Mouse (Mus musculus) heart, embryonic 12.5 days (tissue): ENCODE results near the gene Aqp12. TPM values are rescaled to one million over a fixed set of nuclear protein-coding genes. Genes with fewer than 3 reads are reported as not detected.
"Not testable (repeated sequence)": the region's sequence is repeated elsewhere in the genome, so short reads cannot be mapped to it uniquely, and the experiment has no call there.

Experiments used
- ATAC-seq: fragments of 200-750 bp; cut with Nextera tagmentation; 2 replicates; pipeline ENCODE4 v1.8.0; 2017; ENCODE audit warnings: moderate TSS enrichment, moderate library complexity; ENCODE audit not compliant: insufficient number of reproducible peaks, low FRiP score
- H3K27ac ChIP-seq: fragments of 300-500 bp; sonication (generic); 2 replicates; pipeline ENCODE4 v1.5.1; 2016; ENCODE audit warnings: mild to moderate bottlenecking, moderate library complexity; ENCODE audit not compliant: poor library complexity, severe bottlenecking
- H3K27me3 ChIP-seq: fragments of 300-500 bp; sonication (generic); replicated peaks from 2 replicates; pipeline ENCODE4 v1.6.1; 2016; ENCODE audit warnings: mild to moderate bottlenecking, moderate library complexity
- H3K36me3 ChIP-seq: fragments of 300-500 bp; sonication (generic); 2 replicates; pipeline ENCODE4 v1.6.1; 2016; ENCODE audit warnings: mild to moderate bottlenecking, moderate library complexity
- H3K4me1 ChIP-seq: fragments of 300-500 bp; sonication (generic); replicated peaks from 2 replicates; pipeline ENCODE4 v1.6.1; 2016; ENCODE audit warnings: mild to moderate bottlenecking
- H3K4me2 ChIP-seq: fragments of 300-500 bp; sonication (generic); 2 replicates; pipeline ENCODE4 v1.6.1; 2016; ENCODE audit warnings: mild to moderate bottlenecking, moderate library complexity
- H3K4me3 ChIP-seq: fragments of 300-500 bp; sonication (generic); 2 replicates; pipeline ENCODE4 v1.5.1; 2016; ENCODE audit warnings: mild to moderate bottlenecking
- H3K9ac ChIP-seq: fragments of 300-500 bp; sonication (generic); 2 replicates; pipeline ENCODE4 v1.6.1; 2016; ENCODE audit warnings: mild to moderate bottlenecking, moderate library complexity
- H3K9me3 ChIP-seq: fragments of 300-500 bp; sonication (generic); replicated peaks from 2 replicates; pipeline ENCODE4 v1.6.1; 2016; ENCODE audit warnings: mild to moderate bottlenecking, moderate library complexity
- WGBS: fragments of 180-500 bp; shearing (Covaris S2); methylation state at CpG from one replicate; pipeline ENCODE4 v1.1.7; 2016; 5-methylcytosine and 5-hydroxymethylcytosine counted together
- polyA plus RNA-seq: library from polyadenylated mRNA; unstranded; fragments of >200 nt; fragmentation: Nextera tagmentation; extraction: Ambion mirVana; gene quantifications from 2 replicates; pipeline ENCODE4 v1.2.1, GENCODE M21; 2016

Aqp12 gene
- not detected in 2 replicates for polyA plus RNA-seq

DNA sequence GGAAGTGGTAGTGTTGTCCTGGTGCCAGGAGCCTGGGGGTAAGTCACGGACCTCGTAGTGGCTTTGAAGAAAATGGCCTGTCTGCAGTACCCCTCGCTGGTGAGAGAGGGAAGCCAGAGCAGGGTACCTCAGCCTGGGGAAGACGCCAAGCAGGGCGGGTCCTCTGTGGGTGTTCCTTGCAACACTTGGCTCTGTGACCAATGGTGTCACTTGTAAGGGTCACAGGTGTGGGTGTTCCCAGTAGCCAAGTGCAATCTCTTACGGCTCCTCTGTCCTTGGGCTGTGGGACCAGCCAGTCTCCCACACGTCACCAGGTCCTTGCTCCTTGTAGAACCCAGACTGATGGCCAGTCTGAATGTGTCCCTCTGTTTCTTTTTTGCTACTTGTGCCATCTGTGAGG lies at the start of gene Aqp12:
TSS of gene Aqp12 (plus strand) at position 274 of the 400 bp plus-strand sequence.
- H3K27me3 ChIP-seq, result peaks cover 8% of the 10 kb centered on the region; the same call in 1 of the 2 replicates
- H3K9me3 ChIP-seq, result peaks cover 12% of the 10 kb centered on the region
- H3K4me2 ChIP-seq, result no peak within 1 kb of the TSS
- no peaks in the 10 kb centered on the region for H3K36me3 ChIP-seq
- whole genome bisulfite sequencing, result 64% methylated on average over 7 of the region's 7 CpGs
- H3K4me1 ChIP-seq, result peaks cover 10% of the 10 kb centered on the region
- no peak within 1 kb of the TSS for H3K27ac ChIP-seq
- no peak within 1 kb of the TSS for H3K4me3 ChIP-seq
- ATAC-seq, result no peak
- no peak within 1 kb of the TSS for H3K9ac ChIP-seq

DNA sequence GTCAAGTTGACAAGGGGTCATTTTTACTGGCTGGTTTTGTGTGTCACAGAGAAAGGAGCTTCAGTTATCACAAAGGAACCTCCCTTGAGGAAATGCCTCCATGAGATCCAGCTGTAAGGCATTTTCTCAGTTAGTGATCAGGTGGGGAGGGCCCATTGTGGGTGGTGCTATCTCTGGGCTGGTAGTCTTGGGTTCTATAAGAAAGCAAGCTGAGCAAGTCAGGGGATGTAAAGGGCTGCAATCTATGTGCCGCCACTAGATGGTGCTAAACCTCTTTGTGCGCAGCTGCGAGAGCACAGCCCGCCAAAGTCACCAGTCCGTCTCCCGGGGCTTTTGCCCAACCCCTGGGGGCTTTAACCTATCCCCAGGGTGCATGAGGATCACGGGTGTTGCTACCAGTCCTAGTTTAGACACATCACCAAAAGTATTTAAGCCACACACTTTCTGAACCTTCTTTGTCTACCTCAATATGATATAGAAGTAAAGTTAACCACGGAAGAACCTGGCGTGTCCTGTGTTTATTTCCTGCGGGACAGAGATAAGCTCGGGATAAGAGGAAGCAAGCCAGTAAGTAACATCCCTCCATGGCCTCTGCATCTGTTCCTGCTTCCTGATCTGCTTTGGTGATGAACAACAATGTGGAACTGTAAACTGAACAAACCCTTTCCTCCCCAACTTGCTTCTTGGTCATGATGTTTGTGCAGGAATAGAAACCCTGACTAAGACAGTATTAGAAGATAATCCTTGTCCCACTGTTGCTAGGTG lies 49.4 kb upstream of the Aqp12 start:
- Histone ChIP-seq H3K4me3 (peak overlapping the region; percentile 20; the same call in 1 of the 2 replicates), H3K9ac (peak overlapping the region; percentile 18; the same call in 1 of the 2 replicates), H3K4me2 (peak overlapping the region; percentile 59)
- not testable (repeated sequence) for H3K9me3 ChIP-seq, H3K4me1 ChIP-seq, H3K27ac ChIP-seq, ATAC-seq, H3K27me3 ChIP-seq, H3K36me3 ChIP-seq
- WGBS, result 5% methylated on average over 11 of the region's 11 CpGs

- H3K4me3 ChIP-seq, result no peak overlapping the region
- no peak for ATAC-seq
- no peaks in the 10 kb centered on the region for H3K4me1 ChIP-seq
- 75% methylated on average over 1 of the region's 1 CpGs for WGBS
- H3K4me2 ChIP-seq, result no peak overlapping the region
- H3K27ac ChIP-seq, result no peak overlapping the region
- 0 out of 2 replicates have a peak, but pooled peaks cover 14% of the 10 kb centered on the region for H3K27me3 ChIP-seq
- no peak overlapping the region for H3K9ac ChIP-seq
- H3K9me3 ChIP-seq, result no peaks in the 10 kb centered on the region
- no peaks in the 10 kb centered on the region for H3K36me3 ChIP-seq
Observed at GRCm38 (mm10) chr1:92958999-92959398, 47.1 kb upstream of the Aqp12 start.

- not testable (repeated sequence) for H3K4me2 ChIP-seq, H3K27me3 ChIP-seq, H3K27ac ChIP-seq, H3K9ac ChIP-seq, H3K36me3 ChIP-seq, H3K4me3 ChIP-seq, H3K9me3 ChIP-seq, ATAC-seq
- WGBS, result 81% methylated on average over 6 of the region's 6 CpGs
- peaks cover 32% of the 10 kb centered on the region for H3K4me1 ChIP-seq
Observed at GRCm38 (mm10) chr1:92970791-92971190, 35.3 kb upstream of the Aqp12 start.

- Histone ChIP-seq H3K4me2 (no peak overlapping the region), H3K4me1 (peaks cover 42% of the 10 kb centered on the region), H3K9me3 (no peaks in the 10 kb centered on the region), H3K4me3 (no peak overlapping the region), H3K36me3 (no peaks in the 10 kb centered on the region), H3K27me3 (no peaks in the 10 kb centered on the region), H3K27ac (peak overlapping the region; percentile 29; the same call in 1 of the 2 replicates), H3K9ac (no peak overlapping the region)
- WGBS, result 75% methylated on average over 7 of the region's 7 CpGs
- no peak for ATAC-seq
Observed at GRCm38 (mm10) chr1:92971879-92972795, 34.0 kb upstream of the Aqp12 start.

GRCm38 (mm10) chr1:92972854-92973253 lies 33.3 kb upstream of the Aqp12 start:
- no peak overlapping the region for H3K4me2 ChIP-seq
- H3K36me3 ChIP-seq, result no peaks in the 10 kb centered on the region
- ATAC-seq, result no peak
- H3K4me3 ChIP-seq, result no peak overlapping the region
- H3K9ac ChIP-seq, result no peak overlapping the region
- 61% methylated on average over 1 of the region's 1 CpGs for WGBS
- peak overlapping the region; percentile 29; the same call in 1 of the 2 replicates for H3K27ac ChIP-seq
- H3K27me3 ChIP-seq, result no peaks in the 10 kb centered on the region
- H3K9me3 ChIP-seq, result no peaks in the 10 kb centered on the region
- H3K4me1 ChIP-seq, result peaks cover 42% of the 10 kb centered on the region

DNA sequence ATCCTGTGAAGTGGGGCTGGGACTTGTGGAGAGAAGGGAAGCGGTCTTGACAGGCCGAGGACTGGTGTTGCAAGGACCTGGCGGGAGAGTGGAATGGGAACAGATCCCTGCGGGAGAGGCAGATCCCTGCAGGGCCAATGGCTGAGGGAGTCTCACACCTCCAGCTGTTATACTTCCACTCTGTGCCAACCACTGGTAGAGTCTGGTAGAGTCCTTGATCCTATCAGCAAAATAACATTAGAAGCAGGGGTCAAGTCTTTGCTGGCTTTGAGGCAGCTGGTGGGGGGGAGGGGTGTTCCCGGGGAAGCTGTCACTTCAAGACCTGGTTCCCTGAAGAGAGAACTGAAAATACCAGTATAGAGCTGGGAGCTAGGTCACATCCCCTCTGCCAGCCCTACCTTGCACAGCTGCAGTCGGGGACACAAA lies 30.0 kb upstream of the Aqp12 start:
- ATAC-seq, result no peak
- no peak overlapping the region; the same call in 1 of the 2 replicates for H3K27ac ChIP-seq

DNA sequence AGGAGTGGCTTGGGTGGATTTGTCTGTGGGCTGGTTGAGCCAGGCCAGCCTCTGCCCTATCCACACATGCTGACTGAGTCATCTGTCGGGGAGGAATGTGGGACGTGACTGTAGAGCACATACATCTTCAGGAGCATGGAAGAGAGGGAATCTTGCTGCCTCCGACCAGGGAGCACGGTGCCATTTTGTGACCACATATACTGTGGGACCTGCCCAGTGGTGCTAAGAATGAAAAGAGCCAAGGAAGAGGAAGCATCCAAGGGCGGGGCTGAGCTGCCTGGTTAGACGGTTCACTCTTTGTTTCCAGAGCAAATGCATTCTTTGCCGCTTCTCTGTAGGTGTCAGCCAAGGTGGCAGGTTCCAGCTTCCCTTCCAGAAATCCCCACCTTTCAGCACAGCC lies 27.5 kb upstream of the Aqp12 start:
- no peaks in the 10 kb centered on the region for H3K27me3 ChIP-seq
- no peaks in the 10 kb centered on the region for H3K9me3 ChIP-seq
- H3K4me3 ChIP-seq, result no peak overlapping the region
- ATAC-seq, result no peak
- H3K36me3 ChIP-seq, result no peaks in the 10 kb centered on the region
- peak overlapping the region; percentile 41 for H3K4me2 ChIP-seq
- no peak overlapping the region for H3K9ac ChIP-seq
- H3K27ac ChIP-seq, result no peak overlapping the region
- WGBS, result 21% methylated on average over 7 of the region's 7 CpGs
- H3K4me1 ChIP-seq, result peaks cover 54% of the 10 kb centered on the region

More for the DNA sequence above, 30.0 kb upstream of the Aqp12 start:
- Histone ChIP-seq H3K4me1 (peaks cover 65% of the 10 kb centered on the region), H3K9ac (no peak overlapping the region), H3K4me2 (no peak overlapping the region), H3K4me3 (no peak overlapping the region), H3K9me3 (no peaks in the 10 kb centered on the region), H3K36me3 (no peaks in the 10 kb centered on the region), H3K27me3 (no peaks in the 10 kb centered on the region)
- 20% methylated on average over 6 of the region's 6 CpGs for WGBS

DNA sequence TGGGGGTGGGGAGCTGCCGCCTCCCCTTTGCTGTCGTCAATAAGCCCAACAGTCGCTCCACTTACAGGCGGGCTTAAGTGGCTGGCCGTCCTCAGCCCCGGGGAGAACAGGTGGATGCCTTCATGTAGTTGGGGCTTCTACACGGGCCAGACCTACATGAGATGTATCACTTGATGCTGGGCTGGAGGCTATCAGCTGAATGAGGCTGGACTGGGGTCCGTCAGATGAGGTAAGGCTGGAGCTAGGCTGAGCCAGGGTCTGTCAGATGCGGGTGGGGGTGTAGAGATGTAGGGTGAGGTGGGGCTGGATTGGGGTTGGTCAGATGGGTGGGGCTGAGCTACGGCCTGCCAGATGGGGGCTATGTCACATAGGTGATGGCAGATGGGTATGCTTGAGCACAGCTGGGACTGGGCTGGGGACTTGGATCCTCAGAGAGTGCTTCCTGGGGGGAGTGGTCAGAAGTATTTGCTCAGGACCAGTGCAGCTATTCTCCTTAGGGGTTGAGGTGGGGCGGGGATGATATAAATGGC lies 27.0 kb upstream of the Aqp12 start:
- Histone ChIP-seq H3K4me3 (no peak overlapping the region), H3K9ac (no peak overlapping the region)
- WGBS, result 11% methylated on average over 11 of the region's 11 CpGs

DNA sequence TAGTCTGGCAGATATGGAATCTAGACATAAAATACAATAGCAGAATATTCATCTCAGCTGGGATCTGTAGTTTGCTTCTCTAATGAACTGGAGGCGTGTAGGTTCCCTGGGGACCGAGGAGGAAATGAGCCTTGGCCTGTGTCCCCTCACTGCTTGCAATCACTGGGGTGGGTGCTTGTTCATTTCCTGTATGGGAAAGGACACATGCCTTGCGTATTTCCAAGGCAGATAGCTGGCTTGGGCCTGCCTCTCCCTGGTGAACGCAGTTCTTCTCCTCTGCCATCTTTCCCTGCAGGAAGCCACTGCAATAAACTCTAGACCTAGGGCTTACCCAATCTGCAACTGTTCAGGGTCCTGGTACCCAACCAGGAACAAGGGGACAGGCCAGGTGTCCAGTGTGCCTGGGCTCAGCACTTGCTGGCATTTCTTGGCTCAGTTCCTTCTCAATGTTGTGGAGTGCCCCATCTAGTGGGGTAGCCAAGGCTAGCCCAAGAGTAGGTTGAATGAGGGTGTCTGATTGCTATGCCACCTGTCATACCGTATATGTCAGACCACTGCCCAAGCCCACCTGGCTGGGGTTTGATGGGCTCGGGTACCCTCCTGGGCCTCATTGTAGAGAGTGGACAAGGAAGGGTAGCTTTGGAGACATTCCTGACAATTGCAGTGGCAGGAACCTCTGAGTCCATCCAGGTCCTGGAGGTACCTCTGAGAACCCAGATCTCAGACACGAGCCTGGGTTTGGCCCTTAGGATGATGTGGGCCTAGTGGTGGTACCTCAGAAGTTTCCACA lies 24.9 kb upstream of the Aqp12 start:
- peaks cover 31% of the 10 kb centered on the region for H3K4me1 ChIP-seq
- no peaks in the 10 kb centered on the region for H3K27me3 ChIP-seq
- H3K9me3 ChIP-seq, result no peaks in the 10 kb centered on the region
- no peak overlapping the region for H3K9ac ChIP-seq
- H3K36me3 ChIP-seq, result no peaks in the 10 kb centered on the region
- 66% methylated on average over 7 of the region's 7 CpGs for WGBS
- no peak overlapping the region for H3K4me2 ChIP-seq
- no peak for ATAC-seq
- no peak overlapping the region for H3K27ac ChIP-seq
- no peak overlapping the region for H3K4me3 ChIP-seq

More for the DNA sequence above, 27.0 kb upstream of the Aqp12 start:
- peak; percentile 43; the same call in 1 of the 2 replicates for ATAC-seq
- peak overlapping the region; percentile 41 for H3K4me2 ChIP-seq
- H3K27me3 ChIP-seq, result no peaks in the 10 kb centered on the region
- no peaks in the 10 kb centered on the region for H3K36me3 ChIP-seq
- peaks cover 52% of the 10 kb centered on the region for H3K4me1 ChIP-seq
- H3K27ac ChIP-seq, result no peak overlapping the region
- no peaks in the 10 kb centered on the region for H3K9me3 ChIP-seq
